Mouse (Mus musculus) mesoderm, embryonic 11.5 days (tissue): Measurements from ENCODE around the gene Snapc2.

ENCODE experiments used
- DNase-seq: peaks from one replicate; pipeline ENCODE4 v3.0.0-alpha.2; 2012; ENCODE audit warnings: low read depth, low spot score

Snapc2 gene

GRCm38 (mm10) chr8:4252934-4253841, at the start of gene Snapc2:
Snapc2 (plus strand) TSS chr8:4253080.
- DNase-seq = peak; percentile 93

DNA sequence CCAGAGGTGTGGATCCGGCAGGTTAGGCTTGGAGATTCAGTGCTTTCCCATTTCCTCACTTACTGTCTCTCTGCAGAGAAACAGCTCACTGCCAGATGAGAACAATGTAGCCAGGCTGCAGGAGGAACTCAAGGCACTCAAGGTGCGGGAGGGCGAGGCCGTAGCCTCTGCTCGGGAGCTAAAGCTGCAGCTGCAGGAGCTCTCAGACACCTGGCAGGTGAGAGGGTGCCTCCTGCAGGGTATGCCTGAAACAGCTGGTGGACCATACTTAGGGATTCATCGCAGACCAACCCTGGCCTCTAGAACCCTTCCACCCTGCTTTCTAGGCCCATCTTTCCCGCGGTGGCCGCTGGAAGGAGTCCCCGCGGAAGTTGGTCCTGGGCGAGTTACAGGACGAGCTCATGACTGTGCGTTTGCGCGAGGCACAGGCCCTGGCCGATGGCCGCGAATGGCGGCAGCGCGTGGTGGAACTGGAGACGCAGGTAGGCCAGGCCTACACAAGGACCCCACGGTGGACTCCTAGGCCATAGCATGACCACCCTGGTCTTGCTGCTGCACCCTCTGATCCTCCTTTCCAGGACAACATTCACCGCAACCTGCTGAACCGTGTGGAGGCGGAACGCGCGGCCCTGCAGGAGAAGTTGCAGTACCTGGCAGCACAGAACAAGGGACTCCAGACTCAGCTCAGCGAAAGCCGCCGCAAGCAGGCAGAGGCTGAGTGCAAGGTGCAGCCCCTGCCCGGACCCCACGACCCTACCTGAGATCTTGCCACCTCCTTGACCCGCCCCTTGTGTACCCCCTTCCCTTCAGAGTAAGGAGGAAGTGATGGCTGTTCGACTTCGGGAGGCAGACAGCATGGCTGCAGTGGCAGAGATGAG, 47.4 kb upstream of the Snapc2 start:
- no peak for DNase-seq

GRCm38 (mm10) chr8:4206182-4207015, 46.5 kb upstream of the Snapc2 start:
- no peak for DNase-seq

GRCm38 (mm10) chr8:4207016-4207350, 45.9 kb upstream of the Snapc2 start:
- DNase-seq = no peak

DNA sequence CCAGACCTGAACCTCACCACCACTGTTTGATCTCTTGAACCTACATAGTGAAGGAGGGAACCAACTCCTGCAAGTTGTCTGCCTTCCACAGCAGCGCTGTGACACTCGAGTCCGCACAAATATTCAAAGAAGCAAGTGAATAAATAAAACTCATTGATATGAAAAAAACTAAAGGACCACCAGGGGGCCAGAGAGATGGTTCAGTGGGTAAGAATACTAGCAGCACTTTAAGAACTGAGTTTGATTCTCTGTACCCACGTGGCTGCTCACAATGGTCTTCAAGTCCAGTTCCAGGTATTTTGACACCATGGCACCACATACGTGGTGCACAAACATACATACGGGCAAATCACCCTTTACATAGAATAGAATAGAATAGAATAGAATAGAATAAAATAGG, 41.8 kb upstream of the Snapc2 start:
- DNase-seq = no peak

- DNase-seq = no peak
Measured at GRCm38 (mm10) chr8:4212809-4213209, 40.1 kb upstream of the Snapc2 start.

DNA sequence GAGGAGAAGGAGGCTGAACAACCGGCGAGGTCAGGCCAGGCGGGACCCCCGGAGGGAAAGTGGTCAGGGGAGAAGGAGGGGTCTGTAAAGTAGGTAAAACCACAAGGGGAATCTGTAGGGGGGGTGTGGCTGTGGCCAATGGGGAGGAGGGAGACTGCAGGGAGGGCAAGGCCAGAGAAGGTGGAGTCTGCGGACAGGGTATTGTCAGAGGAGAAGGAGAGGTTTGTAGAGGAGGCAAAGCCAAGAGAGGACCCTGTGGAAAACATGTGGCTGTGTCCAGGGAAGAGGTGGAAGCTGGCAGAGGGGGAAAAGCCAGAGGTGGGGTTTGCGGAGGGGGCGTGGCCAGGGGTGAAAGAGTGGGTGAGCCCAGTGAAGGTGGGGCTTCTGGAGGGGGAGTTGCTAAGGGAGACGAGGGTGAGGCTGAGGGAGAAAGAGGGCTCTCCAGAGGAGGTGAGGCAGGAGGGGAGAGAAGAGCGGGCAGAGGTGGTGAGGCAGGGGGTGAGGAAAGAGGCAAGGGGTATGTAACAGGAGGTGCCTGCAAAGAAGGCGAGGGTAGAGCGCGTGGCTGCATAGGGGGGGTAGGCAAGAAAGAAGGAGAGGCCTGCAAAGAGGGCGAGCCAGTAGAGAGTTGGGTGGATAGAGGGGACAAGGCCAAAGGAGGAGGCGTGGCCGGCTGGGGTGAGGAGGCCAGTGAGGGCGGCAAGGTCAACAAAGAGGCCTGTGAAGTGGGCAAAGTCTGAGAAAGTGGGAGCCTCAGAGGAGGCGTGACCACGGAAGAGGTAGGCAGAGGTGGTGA, 39.5 kb upstream of the Snapc2 start:
- peak; percentile 23 for DNase-seq

DNA sequence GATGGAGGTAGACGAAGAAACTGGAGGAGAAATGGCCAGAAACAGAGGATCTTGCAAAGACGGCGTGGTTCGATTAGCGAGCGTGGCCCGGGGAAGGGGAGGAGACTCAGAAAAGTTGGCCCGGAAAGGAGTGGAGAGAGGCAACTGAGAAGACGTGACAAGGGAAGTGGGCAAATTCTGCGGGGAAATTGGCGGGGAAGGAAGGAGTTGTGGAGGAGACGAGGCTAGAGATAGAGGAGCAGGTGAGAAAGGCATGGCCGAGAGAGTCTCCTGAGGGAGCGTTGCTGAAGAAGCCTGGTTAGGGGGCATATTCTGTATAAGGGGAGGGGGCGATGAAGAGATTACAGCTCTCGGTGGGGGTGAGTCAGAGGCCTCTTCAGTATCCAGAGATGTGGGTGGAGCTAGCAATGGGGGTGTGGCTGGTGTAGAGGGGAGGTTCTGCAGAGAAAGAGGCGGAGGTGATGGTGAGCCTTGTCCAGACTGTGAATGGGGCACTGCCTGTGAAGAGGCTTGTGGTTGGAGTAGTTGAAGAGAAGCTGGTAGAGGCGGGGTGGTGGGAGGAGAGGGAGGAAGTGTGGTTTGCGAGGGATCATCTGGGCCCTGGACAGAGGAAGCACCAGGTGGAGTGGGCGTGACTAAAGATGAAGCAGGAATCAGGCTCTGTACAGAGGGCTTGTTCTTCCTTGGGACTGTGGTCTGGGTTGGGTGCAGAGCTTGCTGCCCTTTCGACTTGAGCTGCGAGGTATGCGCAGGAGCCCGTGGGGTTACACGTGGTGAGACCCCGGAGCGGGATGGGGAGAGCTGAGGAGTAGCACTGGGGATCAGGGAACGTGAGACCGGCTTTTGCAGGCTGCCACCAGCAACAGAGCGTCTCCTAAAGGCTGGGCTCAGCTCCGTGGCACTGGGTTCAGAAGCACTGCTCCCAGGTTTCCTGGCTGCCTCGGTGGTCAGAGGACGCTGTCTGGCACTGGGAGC, 38.6 kb upstream of the Snapc2 start:
- DNase-seq = peak; percentile 32

DNA sequence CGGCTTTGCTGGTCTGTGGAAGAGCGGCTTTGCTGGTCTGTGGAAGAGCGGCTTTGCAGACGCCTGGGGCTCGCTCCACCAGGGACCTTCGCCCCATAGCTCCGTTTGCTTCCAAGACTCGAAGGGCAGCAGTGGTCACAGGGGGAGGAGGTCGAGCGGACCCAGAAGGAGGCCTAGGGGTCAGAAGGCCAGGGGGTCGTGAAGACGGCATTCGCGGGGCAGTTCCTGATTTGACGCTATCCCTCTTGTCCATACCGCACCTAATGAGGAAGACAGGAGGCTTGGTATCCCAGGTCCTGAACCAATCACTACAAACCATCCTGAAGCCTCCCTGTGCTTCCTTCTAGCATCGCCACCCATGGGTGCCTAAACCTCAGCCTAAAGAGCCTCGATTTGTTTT, 36.6 kb upstream of the Snapc2 start:
- DNase-seq = no peak

DNA sequence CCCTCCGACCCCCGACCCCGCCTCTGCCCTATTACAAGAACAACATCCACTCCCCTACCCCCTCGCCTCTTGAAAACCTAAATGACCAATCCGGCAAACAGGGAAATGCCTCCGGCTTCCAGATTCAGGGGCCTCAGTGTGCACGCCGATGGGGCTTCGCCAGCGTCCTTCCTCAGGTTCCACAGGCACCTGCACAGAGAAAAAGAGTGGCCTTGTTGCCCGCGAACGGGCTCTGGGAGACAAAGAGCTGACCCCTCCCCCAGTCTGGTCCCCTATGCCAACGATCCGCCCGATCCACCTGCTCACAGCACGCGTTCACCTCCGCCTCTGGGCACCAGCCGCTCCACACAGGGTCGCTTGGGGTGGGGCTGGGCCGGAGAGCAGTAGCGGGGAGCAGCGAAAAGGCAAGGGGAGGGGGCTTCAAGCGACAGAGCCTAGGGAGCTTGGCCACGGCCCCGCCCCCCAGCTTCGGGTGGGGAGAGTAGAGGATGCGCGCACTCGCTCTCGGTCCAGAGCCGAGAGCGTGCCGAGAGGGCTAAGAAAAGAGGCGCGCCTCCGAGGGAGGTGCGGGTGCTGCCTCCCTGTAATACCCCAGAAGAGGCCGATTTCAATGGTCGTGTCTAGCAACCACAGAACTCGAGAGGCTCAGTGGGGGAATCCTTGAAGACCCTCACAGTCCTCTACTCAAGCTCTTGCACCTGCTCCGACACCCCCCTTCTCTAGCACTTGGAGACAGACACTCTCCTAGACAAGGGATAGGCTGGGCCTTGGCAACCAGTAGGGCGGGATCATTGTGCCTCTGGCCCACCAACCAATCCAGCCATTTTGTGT, 35.9 kb upstream of the Snapc2 start, which contains the start of gene Prr36:
Gene Prr36, minus strand, starts transcription at position 669 of the 831 bp plus-strand sequence.
- peak; percentile 74 for DNase-seq

DNA sequence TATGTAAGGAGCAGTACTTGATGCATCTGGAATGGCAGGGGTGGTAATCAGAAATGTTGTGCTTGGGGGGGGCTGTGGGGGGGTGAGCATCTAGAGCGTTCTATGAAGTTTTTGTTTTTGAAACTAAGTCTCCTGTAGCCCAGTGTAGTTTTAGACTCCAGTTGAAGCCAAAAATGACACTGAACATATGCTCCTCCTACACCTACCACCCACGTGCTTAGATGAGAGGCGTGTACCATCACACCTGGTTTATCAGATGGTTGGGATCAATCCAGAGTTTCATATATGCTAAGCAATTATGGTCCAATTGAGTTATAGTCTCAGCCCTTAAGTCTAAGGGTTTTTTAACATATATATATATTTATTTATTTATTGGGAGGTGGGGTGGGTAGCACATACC, 33.3 kb upstream of the Snapc2 start:
- no peak for DNase-seq

- DNase-seq = no peak
Measured at GRCm38 (mm10) chr8:4222059-4222458, 30.8 kb upstream of the Snapc2 start.

DNA sequence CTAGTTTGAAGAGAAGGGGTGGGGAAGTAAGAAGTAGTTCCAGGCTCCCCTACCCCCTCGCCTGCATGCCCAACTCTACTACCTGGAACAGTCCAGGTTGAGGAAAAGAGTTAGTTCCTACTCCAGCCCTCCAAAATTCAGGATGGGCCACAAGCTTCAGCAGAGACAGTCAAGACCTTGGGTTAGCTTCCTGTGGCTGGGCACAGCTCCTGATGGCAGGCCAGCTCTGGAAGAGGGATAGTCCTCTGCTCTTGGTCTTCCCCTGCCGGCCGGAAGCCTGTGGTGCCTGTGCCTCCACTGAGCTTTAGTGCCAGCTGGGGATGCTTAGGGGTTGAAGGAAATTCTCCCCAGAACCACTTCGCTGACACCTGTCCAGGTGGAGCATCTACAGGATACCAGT, 26.6 kb upstream of the Snapc2 start:
- DNase-seq = no peak

DNA sequence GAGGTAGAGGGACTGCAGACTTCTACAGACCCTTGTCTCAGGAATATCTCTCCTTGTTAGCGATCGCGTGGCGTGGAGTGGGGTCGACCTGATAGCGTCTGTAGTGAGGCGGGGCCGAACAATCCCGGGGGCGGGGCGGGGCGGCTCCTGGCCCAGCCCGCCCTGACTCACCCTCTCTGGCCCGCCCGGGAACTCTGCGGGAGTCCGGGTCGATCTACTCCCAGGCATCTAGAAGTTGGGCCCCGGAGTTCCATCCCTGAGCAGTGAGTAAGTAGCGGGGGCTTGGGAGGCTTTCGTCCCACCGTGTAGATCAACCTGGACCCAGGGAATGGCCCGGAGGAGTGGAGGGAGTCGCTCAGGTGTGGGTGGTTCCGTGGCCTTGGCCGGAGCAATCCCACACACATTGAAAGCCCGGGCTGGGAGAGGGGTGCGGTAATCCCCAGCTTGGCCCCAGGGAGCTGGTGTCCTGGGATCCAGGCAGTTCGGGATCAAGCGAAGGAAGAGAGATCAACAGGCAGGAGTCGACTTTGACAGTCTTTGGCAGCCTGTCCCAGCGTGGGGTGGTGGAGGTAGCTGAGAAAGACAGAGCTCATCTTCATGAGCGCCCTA, 26.0 kb upstream of the Snapc2 start, which contains the start of gene Lrrc8e:
Gene Lrrc8e, plus strand, starts transcription at position 89 of the 609 bp plus-strand sequence.
- no peak for DNase-seq

DNA sequence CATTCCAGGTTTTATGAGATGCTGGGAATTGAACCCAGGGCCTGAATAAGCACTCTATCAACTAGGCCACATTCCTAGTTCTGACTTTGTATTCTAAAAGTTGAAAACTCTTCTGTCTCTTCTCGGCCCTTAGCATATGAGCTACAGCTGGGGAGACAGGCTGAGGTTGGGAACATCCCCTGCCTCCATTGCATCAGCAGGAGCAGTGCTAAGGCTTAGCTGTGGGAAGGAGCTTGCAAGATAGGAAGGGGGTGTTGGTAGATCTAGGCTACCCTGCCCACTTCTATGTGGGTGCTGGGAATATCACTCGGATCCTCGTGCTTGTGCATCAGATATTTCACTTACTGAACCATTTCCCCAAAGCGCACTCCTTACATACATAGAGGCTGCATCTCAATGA, 25.0 kb upstream of the Snapc2 start:
- no peak for DNase-seq

DNA sequence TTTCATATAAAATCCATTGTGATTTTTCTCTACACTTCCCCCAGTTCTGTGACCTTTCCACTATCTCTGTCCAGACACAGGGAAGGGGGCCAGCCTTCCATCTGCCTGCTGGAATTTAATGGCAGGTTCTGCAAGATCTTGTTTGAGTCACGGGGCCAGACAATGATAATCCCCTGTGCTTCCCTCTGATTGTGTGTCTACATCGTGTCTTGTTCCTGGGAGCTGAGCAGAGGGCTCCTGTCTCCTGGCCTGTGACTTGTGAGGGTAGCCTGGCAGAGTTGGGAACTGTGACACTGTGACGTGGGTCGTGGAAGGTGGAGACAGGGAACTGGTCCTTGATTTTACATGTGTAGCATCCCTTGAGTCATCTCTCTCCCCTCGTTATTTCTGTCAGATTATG, 23.1 kb upstream of the Snapc2 start:
- no peak for DNase-seq

GRCm38 (mm10) chr8:4230612-4231351, 22.1 kb upstream of the Snapc2 start:
- no peak for DNase-seq
